Mouse (Mus musculus) heart, adult 2 months (tissue): ENCODE results near the gene Slc25a36.

ENCODE experiments used
- CTCF ChIP-seq: fragments of 200-600 bp; IDR thresholded peaks from 2 replicates; pipeline ENCODE4 v1.8.1; 2022; ENCODE audit warnings: antibody characterized with exemption, mild to moderate bottlenecking, moderate library complexity
- POLR2A ChIP-seq: fragments of 200-500 bp; IDR thresholded peaks from 2 replicates; pipeline ENCODE4 v1.6.1; 2011; ENCODE audit warnings: mild to moderate bottlenecking, low read depth, low read length, control low read depth; ENCODE audit not compliant: insufficient read depth

GRCm38 (mm10) chr9:97026006-97026405 lies 85.0 kb downstream of the Slc25a36 start:
- TF ChIP-seq CTCF (no peak), POLR2A (no peak)
